Mouse (Mus musculus) E14TG2a.4 (cell line): Measurements from ENCODE around the gene Taf5l.

ENCODE experiments used
- CTCF ChIP-seq: conservative IDR thresholded peaks from 2 replicates; pipeline ENCODE4 v1.5.1; 2014; ENCODE audit warnings: low read length
- NANOG ChIP-seq: IDR thresholded peaks from 2 replicates; pipeline ENCODE4 v1.6.1; 2014; ENCODE audit warnings: borderline replicate concordance, low read length, mixed read lengths
- POU5F1 ChIP-seq: IDR thresholded peaks from 2 replicates; pipeline ENCODE4 v1.6.1; 2014; ENCODE audit warnings: low read length, borderline replicate concordance

DNA sequence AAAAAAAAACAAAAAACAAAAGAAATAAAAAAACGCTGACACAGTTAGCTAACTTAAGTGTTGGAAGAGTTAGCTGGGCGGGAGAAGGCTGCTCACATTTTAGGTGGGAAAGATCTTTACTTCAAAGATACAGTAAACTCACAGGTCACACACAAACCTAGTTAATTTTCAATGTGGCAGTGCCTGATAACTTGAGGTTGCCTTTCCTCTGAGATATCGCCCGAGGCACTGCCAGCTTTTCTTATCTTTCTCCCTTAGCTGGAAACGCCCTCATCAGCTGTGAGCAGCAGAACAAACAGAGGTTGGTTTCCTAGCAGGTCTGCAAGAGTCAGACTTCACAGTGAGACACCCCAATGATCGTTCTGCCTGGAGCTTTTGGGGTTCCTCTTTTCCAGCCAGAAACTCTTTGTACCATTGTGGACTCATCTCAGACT is 32.6 kb downstream of the Taf5l start:
- TF ChIP-seq CTCF (no peak), POU5F1 (no peak), NANOG (no peak)
